Mouse (Mus musculus) forebrain, embryonic 13.5 days (tissue): Measurements from ENCODE around the gene Phox2a. TPM values are rescaled to one million over a fixed set of nuclear protein-coding genes. Genes with fewer than 3 reads are reported as not detected.

Experiments
- ATAC-seq: fragments of 200-750 bp; cut with Nextera tagmentation; 2 replicates; pipeline ENCODE4 v1.8.0; 2017
- H3K27ac ChIP-seq: fragments of 300-500 bp; sonication (generic); 2 replicates; pipeline ENCODE4 v1.5.1; 2015; ENCODE audit warnings: inconsistent platforms, mild to moderate bottlenecking, moderate library complexity
- H3K27me3 ChIP-seq: fragments of 300-500 bp; sonication (generic); 2 replicates; pipeline ENCODE4 v1.6.1; 2015; ENCODE audit warnings: mild to moderate bottlenecking, inconsistent platforms
- H3K36me3 ChIP-seq: fragments of 300-500 bp; sonication (generic); 2 replicates; pipeline ENCODE4 v1.6.1; 2015; ENCODE audit warnings: mild to moderate bottlenecking, inconsistent platforms; ENCODE audit not compliant: poor library complexity, severe bottlenecking
- H3K4me1 ChIP-seq: fragments of 300-500 bp; sonication (generic); 2 replicates; pipeline ENCODE4 v1.6.1; 2015; ENCODE audit warnings: inconsistent platforms
- H3K4me2 ChIP-seq: fragments of 300-500 bp; sonication (generic); 2 replicates; pipeline ENCODE4 v1.6.1; 2015; ENCODE audit warnings: inconsistent platforms, mild to moderate bottlenecking, moderate library complexity
- H3K4me3 ChIP-seq: fragments of 300-500 bp; sonication (generic); 2 replicates; pipeline ENCODE4 v1.5.1; 2015; ENCODE audit warnings: mild to moderate bottlenecking, inconsistent platforms
- H3K9ac ChIP-seq: fragments of 300-500 bp; sonication (generic); 2 replicates; pipeline ENCODE4 v1.6.1; 2015; ENCODE audit warnings: mild to moderate bottlenecking, inconsistent platforms
- H3K9me3 ChIP-seq: fragments of 300-500 bp; sonication (generic); replicated peaks from 2 replicates; pipeline ENCODE4 v1.6.1; 2016; ENCODE audit warnings: inconsistent platforms
- WGBS: fragments of 180-500 bp; shearing (Covaris S2); methylation state at CpG from one replicate; pipeline ENCODE4 v1.1.7; 2015; 5-methylcytosine and 5-hydroxymethylcytosine counted together
- polyA plus RNA-seq: library from polyadenylated mRNA; unstranded; fragments of >200 nt; fragmentation: Nextera tagmentation; extraction: Ambion mirVana; gene quantifications from 2 replicates; pipeline ENCODE4 v1.2.1, GENCODE M21; 2015

The Phox2a gene
- polyA plus RNA-seq, 1 experiment from 2014 or later = 0.10 TPM

- Histone ChIP-seq H3K4me2 (no peak overlapping the region), H3K9ac (no peak overlapping the region)
- 86% methylated on average over 6 of the region's 6 CpGs for WGBS
These were observed 33.6 kb downstream of the Phox2a start for GRCm38 (mm10) chr7:101851689-101852088.

GRCm38 (mm10) chr7:101852846-101853245 is 34.7 kb downstream of the Phox2a start:
- H3K9ac ChIP-seq = no peak overlapping the region
- no peaks in the 10 kb centered on the region for H3K36me3 ChIP-seq
- WGBS = 87% methylated on average over 6 of the region's 6 CpGs

More at GRCm38 (mm10) chr7:101851689-101852088, 33.6 kb downstream of the Phox2a start:
- Histone ChIP-seq H3K4me1 (no peaks in the 10 kb centered on the region), H3K27ac (no peak overlapping the region), H3K36me3 (no peaks in the 10 kb centered on the region), H3K4me3 (no peak overlapping the region), H3K27me3 (no peaks in the 10 kb centered on the region), H3K9me3 (no peaks in the 10 kb centered on the region)
- no peak for ATAC-seq

GRCm38 (mm10) chr7:101853816-101854215 is 35.7 kb downstream of the Phox2a start:
- no peaks in the 10 kb centered on the region for H3K4me1 ChIP-seq
- H3K27me3 ChIP-seq = no peaks in the 10 kb centered on the region
- no peaks in the 10 kb centered on the region for H3K36me3 ChIP-seq
- no peak overlapping the region for H3K9ac ChIP-seq
- H3K27ac ChIP-seq = no peak overlapping the region
- WGBS = 81% methylated on average over 2 of the region's 2 CpGs
- H3K4me2 ChIP-seq = no peak overlapping the region
- H3K4me3 ChIP-seq = no peak overlapping the region
- ATAC-seq = no peak
- H3K9me3 ChIP-seq = no peaks in the 10 kb centered on the region

More at GRCm38 (mm10) chr7:101852846-101853245, 34.7 kb downstream of the Phox2a start:
- Histone ChIP-seq H3K9me3 (no peaks in the 10 kb centered on the region), H3K4me3 (no peak overlapping the region), H3K4me2 (no peak overlapping the region), H3K27ac (no peak overlapping the region), H3K27me3 (no peaks in the 10 kb centered on the region), H3K4me1 (no peaks in the 10 kb centered on the region)
- no peak for ATAC-seq

- H3K36me3 ChIP-seq = no peaks in the 10 kb centered on the region
These were observed 39.0 kb downstream of the Phox2a start, which contains the start of gene Folr2 for GRCm38 (mm10) chr7:101857094-101857493. Gene Folr2, minus strand, starts transcription at chr7:101857194.

GRCm38 (mm10) chr7:101858362-101858761 is 40.2 kb downstream of the Phox2a start:
- no peak for ATAC-seq
- Histone ChIP-seq H3K36me3 (no peaks in the 10 kb centered on the region), H3K4me3 (no peak overlapping the region), H3K9ac (no peak overlapping the region), H3K27me3 (no peaks in the 10 kb centered on the region), H3K27ac (no peak overlapping the region), H3K4me1 (no peaks in the 10 kb centered on the region), H3K9me3 (no peaks in the 10 kb centered on the region), H3K4me2 (no peak overlapping the region)
- 82% methylated on average over 9 of the region's 9 CpGs for WGBS

More at GRCm38 (mm10) chr7:101857094-101857493, 39.0 kb downstream of the Phox2a start, which contains the start of gene Folr2:
- Histone ChIP-seq H3K9ac (no peak within 1 kb of the TSS), H3K4me1 (no peaks in the 10 kb centered on the region), H3K4me2 (no peak within 1 kb of the TSS), H3K27me3 (no peaks in the 10 kb centered on the region), H3K9me3 (no peaks in the 10 kb centered on the region), H3K4me3 (no peak within 1 kb of the TSS), H3K27ac (no peak within 1 kb of the TSS)
- ATAC-seq = no peak
- WGBS = 92% methylated on average over 4 of the region's 4 CpGs

- no peak overlapping the region for H3K4me3 ChIP-seq
These were observed 42.9 kb downstream of the Phox2a start for GRCm38 (mm10) chr7:101860978-101861377.

GRCm38 (mm10) chr7:101862291-101862690 is 44.2 kb downstream of the Phox2a start:
- Histone ChIP-seq H3K9me3 (no peaks in the 10 kb centered on the region), H3K4me1 (no peaks in the 10 kb centered on the region), H3K4me3 (no peak overlapping the region), H3K36me3 (no peaks in the 10 kb centered on the region), H3K9ac (no peak overlapping the region), H3K27ac (no peak overlapping the region), H3K27me3 (no peaks in the 10 kb centered on the region), H3K4me2 (no peak overlapping the region)
- WGBS = 70% methylated on average over 3 of the region's 3 CpGs
- no peak for ATAC-seq

More at GRCm38 (mm10) chr7:101860978-101861377, 42.9 kb downstream of the Phox2a start:
- no peaks in the 10 kb centered on the region for H3K9me3 ChIP-seq
- H3K4me2 ChIP-seq = no peak overlapping the region
- ATAC-seq = no peak
- no peaks in the 10 kb centered on the region for H3K36me3 ChIP-seq
- H3K4me1 ChIP-seq = no peaks in the 10 kb centered on the region
- H3K27ac ChIP-seq = no peak overlapping the region
- no peaks in the 10 kb centered on the region for H3K27me3 ChIP-seq
- H3K9ac ChIP-seq = no peak overlapping the region

- H3K4me2 ChIP-seq = no peak within 1 kb of the TSS
- no peaks in the 10 kb centered on the region for H3K27me3 ChIP-seq
- WGBS = 84% methylated on average over 3 of the region's 3 CpGs
- no peak within 1 kb of the TSS for H3K4me3 ChIP-seq
- no peak for ATAC-seq
- H3K9me3 ChIP-seq = no peaks in the 10 kb centered on the region
- no peaks in the 10 kb centered on the region for H3K4me1 ChIP-seq
- no peaks in the 10 kb centered on the region for H3K36me3 ChIP-seq
- no peak within 1 kb of the TSS for H3K9ac ChIP-seq
- no peak within 1 kb of the TSS for H3K27ac ChIP-seq
These were observed 45.3 kb downstream of the Phox2a start, which contains the start of gene Anapc15 for GRCm38 (mm10) chr7:101863415-101863814. Gene Anapc15, plus strand, starts transcription at chr7:101863715.

GRCm38 (mm10) chr7:101866491-101867265 is 48.6 kb downstream of the Phox2a start:
- Histone ChIP-seq H3K4me2 (no peak overlapping the region), H3K4me1 (0 out of 2 replicates have a peak, but pooled peaks cover 2% of the 10 kb centered on the region), H3K9me3 (no peaks in the 10 kb centered on the region), H3K4me3 (no peak overlapping the region), H3K27me3 (no peaks in the 10 kb centered on the region), H3K9ac (no peak overlapping the region), H3K27ac (no peak overlapping the region), H3K36me3 (no peaks in the 10 kb centered on the region)
- WGBS = 77% methylated on average over 11 of the region's 11 CpGs
- ATAC-seq = no peak

GRCm38 (mm10) chr7:101867482-101867881 is 49.4 kb downstream of the Phox2a start:
- Histone ChIP-seq H3K9ac (no peak overlapping the region), H3K4me3 (no peak overlapping the region), H3K27ac (no peak overlapping the region), H3K4me1 (0 out of 2 replicates have a peak, but pooled peaks cover 2% of the 10 kb centered on the region), H3K27me3 (no peaks in the 10 kb centered on the region), H3K36me3 (no peaks in the 10 kb centered on the region), H3K4me2 (no peak overlapping the region), H3K9me3 (no peaks in the 10 kb centered on the region)
- ATAC-seq = no peak
- WGBS = 97% methylated on average over 4 of the region's 4 CpGs

- no peaks in the 10 kb centered on the region for H3K36me3 ChIP-seq
- 54% methylated on average over 13 of the region's 13 CpGs for WGBS
- H3K4me1 ChIP-seq = 0 out of 2 replicates have a peak, but pooled peaks cover 2% of the 10 kb centered on the region
- H3K27ac ChIP-seq = no peak overlapping the region
- H3K9ac ChIP-seq = no peak overlapping the region
- H3K9me3 ChIP-seq = no peaks in the 10 kb centered on the region
- no peak overlapping the region for H3K4me3 ChIP-seq
- no peaks in the 10 kb centered on the region for H3K27me3 ChIP-seq
- ATAC-seq = no peak
- H3K4me2 ChIP-seq = no peak overlapping the region
These were observed 50.4 kb downstream of the Phox2a start for GRCm38 (mm10) chr7:101868241-101869162.

GRCm38 (mm10) chr7:101869163-101869500 is 51.0 kb downstream of the Phox2a start:
- Histone ChIP-seq H3K36me3 (no peaks in the 10 kb centered on the region), H3K9ac (no peak overlapping the region), H3K4me3 (no peak overlapping the region), H3K27ac (no peak overlapping the region), H3K27me3 (no peaks in the 10 kb centered on the region), H3K9me3 (no peaks in the 10 kb centered on the region), H3K4me1 (0 out of 2 replicates have a peak, but pooled peaks cover 2% of the 10 kb centered on the region), H3K4me2 (no peak overlapping the region)
- WGBS = 46% methylated on average over 7 of the region's 7 CpGs
- no peak for ATAC-seq
